Mouse (Mus musculus) testis, adult 2 months (tissue): Measurements from ENCODE around the gene Clstn1.

ENCODE experiments used
- CTCF ChIP-seq: fragments of 200-500 bp; IDR thresholded peaks from 2 replicates; pipeline ENCODE4 v1.5.1; 2012; ENCODE audit warnings: low read depth, mild to moderate bottlenecking, inconsistent platforms, low read length, moderate library complexity; ENCODE audit not compliant: control insufficient read depth, insufficient read depth, insufficient replicate concordance
- POLR2A ChIP-seq: fragments of 200-500 bp; IDR thresholded peaks from 2 replicates; pipeline ENCODE4 v1.6.1; 2012; ENCODE audit warnings: low read depth, mild to moderate bottlenecking, inconsistent platforms, low read length, moderate library complexity; ENCODE audit not compliant: control insufficient read depth

GRCm38 (mm10) chr4:149572446-149572845 is 13.8 kb upstream of the Clstn1 start:
- TF ChIP-seq CTCF: no peak
- TF ChIP-seq POLR2A: no peak
